Mouse (Mus musculus) embryonic facial prominence, embryonic 11.5 days (tissue): ENCODE measurements at regions not wholly inside any gene's neighbourhood (a gene's known extent, or its start where the extent isn't known, plus 50 kb on each side); places are given as distances from the start of the nearest gene placed in this dataset.
"Not testable (repeated sequence)": the region's sequence is repeated elsewhere in the genome, so short reads cannot be mapped to it uniquely, and the experiment has no call there.

Experiments used
- ATAC-seq: fragments of 200-750 bp; cut with Nextera tagmentation; replicated peaks from 2 replicates; pipeline ENCODE4 v1.8.0; 2017; ENCODE audit warnings: low read depth; ENCODE audit not compliant: insufficient number of reproducible peaks, low FRiP score, low TSS enrichment
- DNase-seq: peaks from one replicate; pipeline ENCODE4 v3.0.0-alpha.2; 2015; ENCODE audit warnings: low spot score
- H3K27ac ChIP-seq: fragments of 300-500 bp; sonication (generic); replicated peaks from 2 replicates; pipeline ENCODE4 v1.5.1; 2014; ENCODE audit warnings: mild to moderate bottlenecking, low read depth, low read length, control low read depth
- H3K27me3 ChIP-seq: fragments of 300-500 bp; sonication (generic); 2 replicates; pipeline ENCODE4 v1.6.1; 2014; ENCODE audit warnings: mild to moderate bottlenecking, low read length, moderate library complexity, mixed read lengths; ENCODE audit not compliant: control insufficient read depth, insufficient read depth
- H3K36me3 ChIP-seq: fragments of 300-500 bp; sonication (generic); replicated peaks from 2 replicates; pipeline ENCODE4 v1.6.1; 2014; ENCODE audit warnings: low read depth, mild to moderate bottlenecking, low read length, moderate library complexity, mixed read lengths; ENCODE audit not compliant: control insufficient read depth, insufficient read depth
- H3K4me1 ChIP-seq: fragments of 300-500 bp; sonication (generic); 2 replicates; pipeline ENCODE4 v1.6.1; 2014; ENCODE audit warnings: low read length, mixed read lengths; ENCODE audit not compliant: control insufficient read depth, insufficient read depth
- H3K4me2 ChIP-seq: fragments of 300-500 bp; sonication (generic); 2 replicates; pipeline ENCODE4 v1.6.1; 2014; ENCODE audit warnings: low read depth, mild to moderate bottlenecking, control low read depth, low read length, moderate library complexity
- H3K4me3 ChIP-seq: fragments of 300-500 bp; sonication (generic); 2 replicates; pipeline ENCODE4 v1.5.1; 2014; ENCODE audit warnings: low read depth, low read length, control low read depth
- H3K9ac ChIP-seq: fragments of 300-500 bp; sonication (generic); replicated peaks from 2 replicates; pipeline ENCODE4 v1.6.1; 2014; ENCODE audit warnings: mild to moderate bottlenecking, control low read depth, low read length
- H3K9me3 ChIP-seq: fragments of 300-500 bp; sonication (generic); replicated peaks from 2 replicates; pipeline ENCODE4 v1.6.1; 2016; ENCODE audit warnings: mild to moderate bottlenecking, low read length, inconsistent platforms, mixed read lengths; ENCODE audit not compliant: control insufficient read depth
- WGBS: fragments of 180-500 bp; shearing (Covaris S2); extraction: QIAGEN DNeasy Blood & Tissue Kit; methylation state at CpG from one replicate; pipeline ENCODE4 v1.1.7; 2014; 5-methylcytosine and 5-hydroxymethylcytosine counted together

DNA sequence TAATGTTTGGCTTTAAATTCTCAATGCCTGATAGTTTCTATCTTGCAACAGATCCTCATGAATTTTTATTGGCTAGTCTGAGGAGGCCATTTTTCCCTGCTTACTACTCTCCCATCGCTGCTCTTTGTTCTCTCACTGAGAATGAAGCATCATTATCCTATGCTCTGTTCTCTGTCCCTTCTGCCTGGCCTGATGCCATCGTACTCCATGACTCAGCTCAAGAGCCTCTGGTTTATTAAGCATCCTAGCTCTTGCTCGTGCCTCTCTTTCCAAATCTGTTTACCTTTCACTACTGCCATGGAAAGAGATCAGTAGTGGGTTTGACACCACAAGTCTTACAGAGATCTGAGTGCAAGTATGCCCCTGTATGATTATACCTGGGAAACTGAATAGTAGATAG lies 926.8 kb downstream of the Gm9195 start:
- Histone ChIP-seq H3K4me1 (no peaks in the 10 kb centered on the region), H3K4me2 (no peak overlapping the region), H3K9me3 (no peaks in the 10 kb centered on the region), H3K36me3 (no peaks in the 10 kb centered on the region), H3K4me3 (no peak overlapping the region), H3K27ac (no peak overlapping the region), H3K9ac (no peak overlapping the region), H3K27me3 (no peaks in the 10 kb centered on the region)
- ATAC-seq (no peak), DNase-seq (no peak)
- WGBS: 81% methylated on average over 3 of the region's 3 CpGs

DNA sequence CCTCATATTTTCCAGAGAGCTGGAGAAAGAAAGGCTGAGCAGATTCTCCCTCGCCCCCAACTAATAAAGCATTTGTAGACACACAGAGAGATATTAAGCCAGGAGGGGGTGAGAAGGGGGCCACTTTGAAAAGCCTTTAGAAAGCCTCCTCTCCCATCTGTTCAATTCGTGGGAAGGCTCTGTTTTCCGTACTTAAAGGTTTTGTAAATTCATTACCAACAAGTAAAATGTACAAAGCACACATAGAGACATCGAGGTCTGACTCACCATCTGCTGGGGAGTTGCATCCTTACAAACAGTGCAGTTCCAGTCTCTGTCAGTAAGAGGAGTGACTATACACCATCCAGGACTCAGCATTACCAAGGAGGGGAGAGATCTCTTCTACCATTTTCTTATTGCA lies 929.7 kb downstream of the Gm9195 start:
- no peak overlapping the region for H3K4me2 ChIP-seq
- no peak overlapping the region for H3K27ac ChIP-seq
- H3K9ac ChIP-seq: no peak overlapping the region
- WGBS: 79% methylated on average over 4 of the region's 4 CpGs
- DNase-seq (no peak), ATAC-seq (no peak)
- no peaks in the 10 kb centered on the region for H3K4me1 ChIP-seq
- no peaks in the 10 kb centered on the region for H3K36me3 ChIP-seq
- no peaks in the 10 kb centered on the region for H3K9me3 ChIP-seq
- H3K27me3 ChIP-seq: no peaks in the 10 kb centered on the region
- H3K4me3 ChIP-seq: no peak overlapping the region

DNA sequence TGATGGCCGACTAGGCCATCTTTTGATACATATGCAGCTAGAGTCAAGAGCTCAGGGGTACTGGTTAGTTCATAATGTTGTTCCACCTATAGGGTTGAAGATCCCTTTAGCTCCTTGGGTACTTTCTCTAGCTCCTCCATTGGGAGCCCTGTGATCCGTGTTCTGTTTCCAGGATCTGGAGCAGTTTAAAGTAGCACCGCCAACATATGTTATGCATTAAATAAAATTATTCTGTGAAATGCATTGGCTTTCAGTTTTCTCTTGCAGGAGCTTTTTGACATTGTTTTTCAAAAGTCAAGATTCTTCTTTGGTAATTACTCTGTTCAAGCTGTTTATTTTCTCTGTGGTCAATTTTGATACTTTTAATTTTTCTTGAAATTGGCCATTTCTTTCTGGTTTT lies 937.3 kb downstream of the Gm9195 start:
- not testable (repeated sequence) for H3K27ac ChIP-seq, H3K27me3 ChIP-seq, H3K4me1 ChIP-seq, H3K4me3 ChIP-seq, H3K4me2 ChIP-seq, H3K9ac ChIP-seq, ATAC-seq, H3K36me3 ChIP-seq, H3K9me3 ChIP-seq
- peak; percentile 62 for DNase-seq
- WGBS: 38% methylated on average over 2 of the region's 3 CpGs

DNA sequence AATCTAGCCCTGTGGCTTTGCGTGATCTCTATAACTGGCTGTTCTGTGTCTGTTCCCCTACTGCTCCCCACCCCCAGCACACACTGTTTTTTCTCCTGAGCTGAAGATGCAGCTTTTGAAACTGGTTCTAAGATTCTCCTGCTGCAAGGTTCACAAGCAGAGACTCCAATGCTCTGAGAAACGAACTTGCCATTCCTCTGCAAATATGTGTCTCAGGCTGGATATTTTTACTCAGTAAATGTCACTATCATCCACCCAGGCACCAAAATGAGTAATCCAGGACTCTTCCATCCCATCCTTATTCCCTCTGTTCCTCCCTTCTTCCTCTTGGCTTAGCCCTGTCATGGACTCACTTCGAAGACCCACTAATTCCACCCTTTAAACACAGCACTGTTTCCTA lies 943.9 kb upstream of the Fam160b2 start:
- H3K9ac ChIP-seq: no peak overlapping the region
- no peak overlapping the region for H3K27ac ChIP-seq
- no peak overlapping the region for H3K4me2 ChIP-seq
- DNase-seq (no peak), ATAC-seq (no peak)
- WGBS: 90% methylated on average over 3 of the region's 3 CpGs
- H3K36me3 ChIP-seq: no peaks in the 10 kb centered on the region
- no peaks in the 10 kb centered on the region for H3K4me1 ChIP-seq
- no peak overlapping the region for H3K4me3 ChIP-seq
- no peaks in the 10 kb centered on the region for H3K9me3 ChIP-seq
- H3K27me3 ChIP-seq: no peaks in the 10 kb centered on the region

DNA sequence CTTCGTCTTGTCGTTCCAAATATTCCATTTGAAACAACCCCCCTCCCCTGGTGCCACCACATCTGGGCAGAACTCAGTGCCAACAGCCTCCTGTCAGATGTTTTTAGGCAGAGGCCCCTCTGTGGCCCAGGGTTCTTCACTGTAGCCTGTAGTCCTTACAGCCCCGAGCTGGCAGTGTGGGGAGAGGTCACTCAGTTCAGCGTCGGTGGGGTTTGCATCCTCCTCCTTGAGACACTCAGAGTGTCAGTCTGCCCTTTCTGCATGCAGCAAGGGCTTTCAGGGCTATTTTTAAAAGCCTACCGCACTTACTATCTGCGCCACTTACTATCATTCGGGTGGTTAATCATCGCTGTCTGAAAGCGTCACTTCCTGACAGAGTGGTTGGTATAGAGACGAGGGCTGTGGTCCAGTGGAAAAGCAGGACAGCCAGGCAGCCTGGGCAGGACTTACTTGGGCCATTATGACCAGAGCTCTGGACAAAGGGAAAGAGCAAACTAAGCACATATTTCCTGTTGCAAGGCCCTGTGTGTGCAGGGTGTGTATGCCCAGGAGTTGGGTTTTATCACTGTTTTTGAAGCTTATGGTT lies 932.5 kb upstream of the Fam160b2 start:
- no peaks in the 10 kb centered on the region for H3K9me3 ChIP-seq
- no peaks in the 10 kb centered on the region for H3K27me3 ChIP-seq
- H3K9ac ChIP-seq: no peak overlapping the region
- ATAC-seq (no peak), DNase-seq (no peak)
- no peaks in the 10 kb centered on the region for H3K36me3 ChIP-seq
- H3K4me2 ChIP-seq: no peak overlapping the region
- H3K4me1 ChIP-seq: no peaks in the 10 kb centered on the region
- no peak overlapping the region for H3K27ac ChIP-seq
- no peak overlapping the region for H3K4me3 ChIP-seq
- WGBS: 63% methylated on average over 11 of the region's 11 CpGs

DNA sequence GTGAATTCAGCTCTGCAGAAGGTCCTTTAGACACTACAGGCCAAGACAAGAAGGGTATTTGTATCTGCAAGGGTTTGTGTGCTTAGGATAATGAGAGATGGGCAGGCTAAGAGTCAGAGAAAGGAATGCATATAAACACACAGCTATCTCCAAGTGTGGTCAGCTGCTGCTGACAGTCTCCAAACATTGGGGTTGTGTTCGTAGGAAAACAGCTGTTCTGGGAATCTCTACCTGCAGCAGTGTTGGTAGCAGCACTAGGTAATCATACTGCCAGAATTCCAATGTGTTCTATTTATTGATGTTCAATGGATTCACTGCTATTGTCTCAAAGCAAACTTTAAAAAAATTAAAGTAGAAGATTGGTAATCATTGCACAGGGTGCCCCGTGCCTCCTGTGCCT lies 931.7 kb upstream of the Fam160b2 start:
- Histone ChIP-seq H3K4me3 (no peak overlapping the region), H3K9ac (no peak overlapping the region), H3K4me1 (no peaks in the 10 kb centered on the region), H3K27ac (no peak overlapping the region), H3K36me3 (no peaks in the 10 kb centered on the region), H3K27me3 (no peaks in the 10 kb centered on the region), H3K4me2 (no peak overlapping the region), H3K9me3 (no peaks in the 10 kb centered on the region)
- DNase-seq (no peak), ATAC-seq (no peak)
- 67% methylated on average over 2 of the region's 2 CpGs for WGBS

DNA sequence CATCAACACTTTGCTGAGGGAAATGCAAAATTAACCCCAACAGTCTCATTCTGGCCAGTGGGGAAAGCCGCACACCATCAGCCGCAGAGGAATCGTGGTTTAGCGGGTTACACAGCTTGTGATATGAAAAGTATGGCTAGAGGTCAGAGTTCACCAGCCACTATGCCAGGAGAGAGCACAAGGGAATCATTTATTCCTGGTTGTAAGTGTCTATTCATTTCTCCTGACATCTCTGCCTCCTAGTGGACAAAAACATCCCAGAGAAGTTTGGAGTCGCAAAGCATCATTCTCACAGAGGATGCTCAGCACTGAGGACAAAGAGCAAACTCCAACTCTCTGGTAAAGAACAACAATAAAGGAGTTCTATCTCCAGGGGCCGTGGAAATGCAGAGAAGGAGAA lies 930.8 kb upstream of the Fam160b2 start:
- H3K4me2 ChIP-seq: no peak overlapping the region
- 53% methylated on average over 6 of the region's 6 CpGs for WGBS
- H3K36me3 ChIP-seq: no peaks in the 10 kb centered on the region
- ATAC-seq (no peak), DNase-seq (peak; percentile 39)
- H3K4me1 ChIP-seq: no peaks in the 10 kb centered on the region
- H3K27ac ChIP-seq: no peak overlapping the region
- no peaks in the 10 kb centered on the region for H3K27me3 ChIP-seq
- H3K9me3 ChIP-seq: no peaks in the 10 kb centered on the region
- no peak overlapping the region for H3K9ac ChIP-seq
- H3K4me3 ChIP-seq: no peak overlapping the region

DNA sequence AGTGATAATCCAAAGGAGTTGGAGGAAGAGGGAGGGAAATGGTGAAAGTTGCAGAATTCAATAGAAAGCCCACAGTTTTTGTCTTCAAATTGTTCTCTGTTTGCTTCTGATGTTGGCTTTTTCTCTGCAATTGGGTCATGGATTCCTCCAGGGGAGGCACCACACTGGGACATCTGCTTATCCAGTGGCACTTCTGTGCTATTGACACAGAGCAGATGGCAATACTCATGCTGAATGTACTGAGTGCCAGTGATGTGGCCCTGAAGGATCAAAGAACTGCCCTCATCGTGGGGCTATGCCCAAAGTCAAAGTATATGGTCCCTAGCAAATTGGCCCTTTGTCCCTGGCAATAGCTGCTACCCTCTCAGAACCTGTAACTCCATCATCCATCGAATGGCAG lies 918.9 kb upstream of the Fam160b2 start:
- DNase-seq: no peak
- Histone ChIP-seq H3K27me3 (no peaks in the 10 kb centered on the region), H3K4me2 (no peak overlapping the region), H3K4me3 (no peak overlapping the region), H3K9ac (no peak overlapping the region), H3K9me3 (no peaks in the 10 kb centered on the region), H3K27ac (no peak overlapping the region), H3K4me1 (no peaks in the 10 kb centered on the region), H3K36me3 (no peaks in the 10 kb centered on the region)
- WGBS: 66% methylated on average over 2 of the region's 2 CpGs
- no peak for ATAC-seq
